Mouse (Mus musculus): ENCODE measurements around the gene Dpp9.

Dpp9 gene

GRCm38 (mm10) chr17:56229943-56230342 is 11.2 kb upstream of the Dpp9 start:
- no peak for DNase-seq (ENCODE audit: low spot score in 2 of 2)

- DNase-seq (ENCODE audit: low spot score in 2 of 2) = no peak
Measured at GRCm38 (mm10) chr17:56226566-56226965, 7.9 kb upstream of the Dpp9 start.

DNA sequence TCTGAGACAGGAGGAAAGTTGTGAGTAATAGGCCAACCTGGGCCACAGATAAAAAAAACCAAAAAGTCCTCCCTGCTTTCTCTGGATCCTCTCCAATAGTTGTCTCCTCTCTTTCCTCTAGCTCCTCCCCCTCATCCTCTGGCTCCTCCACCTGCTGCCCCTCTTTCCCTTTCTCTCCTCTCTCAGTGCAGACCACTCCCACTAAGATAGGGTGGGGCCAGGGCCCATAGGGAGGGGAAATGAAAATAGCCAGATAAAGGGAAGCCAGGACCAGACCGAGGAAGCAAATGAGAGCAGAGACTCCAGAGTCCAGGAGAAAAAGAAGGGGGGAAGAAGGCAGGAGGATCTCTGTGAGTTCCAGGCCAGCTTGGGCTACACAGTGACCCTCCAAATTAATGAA is 6.2 kb upstream of the Dpp9 start:
- no peak for DNase-seq (ENCODE audit: low spot score in 2 of 2)

DNA sequence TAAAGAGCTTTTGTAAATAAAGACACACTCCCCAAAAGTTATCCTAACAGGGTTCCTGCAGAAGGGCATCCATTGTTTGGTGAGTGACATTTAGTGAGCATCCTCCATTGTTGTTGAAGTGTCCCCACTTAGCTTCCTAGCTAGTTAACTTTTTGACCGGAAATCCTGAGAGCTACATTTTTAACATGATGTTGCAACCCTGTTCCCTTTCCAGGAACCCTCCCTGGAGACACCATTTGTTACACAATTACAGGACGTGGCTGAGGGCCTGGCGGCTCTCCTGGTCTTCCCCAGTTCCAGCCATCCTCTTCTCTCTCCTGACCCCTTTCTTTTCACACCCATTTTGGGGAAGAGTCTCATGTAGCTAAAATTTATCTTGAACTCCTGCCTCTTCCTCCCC is 1.1 kb upstream of the Dpp9 start:
- DNase-seq (ENCODE audit: low spot score in 2 of 2) = no peak

DNA sequence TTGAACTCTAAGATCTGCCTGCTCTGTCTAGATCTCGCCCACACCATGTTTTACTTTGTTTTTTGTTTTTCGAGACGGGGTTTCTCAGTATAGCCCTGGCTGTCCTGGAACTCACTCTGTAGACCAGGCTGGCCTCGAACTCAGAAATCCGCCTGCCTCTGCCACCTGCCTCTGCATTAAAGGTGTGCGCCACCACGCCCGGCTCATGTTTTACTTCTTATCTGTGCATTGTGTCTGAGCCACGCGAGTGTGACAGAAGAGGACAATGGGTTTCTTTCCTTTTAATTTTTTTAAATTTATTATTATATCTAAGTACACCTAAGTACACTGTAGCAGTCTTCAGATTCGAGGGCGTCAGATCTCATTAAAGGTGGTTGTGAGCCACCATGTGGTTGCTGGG is 546 bp upstream of the Dpp9 start:
- DNase-seq (ENCODE audit: low spot score in 2 of 2) = no peak

DNA sequence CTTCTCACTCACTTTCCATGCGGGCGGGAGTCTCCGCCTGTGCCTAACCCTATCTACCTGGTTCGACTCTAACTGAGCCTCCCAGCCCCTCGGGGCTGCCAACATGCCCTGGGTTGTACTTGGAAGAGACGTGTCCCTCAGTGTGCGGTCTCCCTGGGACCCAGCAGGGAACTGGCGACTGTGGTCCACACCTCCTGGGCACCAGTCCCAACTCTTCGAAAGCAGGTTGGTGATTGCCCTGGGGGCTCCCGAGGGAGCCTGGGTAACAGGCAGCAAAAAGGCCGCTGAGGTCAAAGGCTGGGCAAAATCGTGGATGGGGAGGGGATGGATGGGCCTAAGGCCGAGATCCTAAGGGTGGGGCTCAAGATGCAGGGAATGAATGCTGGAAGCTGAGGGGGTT is 1.0 kb downstream of the Dpp9 start:
- DNase-seq (ENCODE audit: low spot score in 2 of 2) = no peak

DNA sequence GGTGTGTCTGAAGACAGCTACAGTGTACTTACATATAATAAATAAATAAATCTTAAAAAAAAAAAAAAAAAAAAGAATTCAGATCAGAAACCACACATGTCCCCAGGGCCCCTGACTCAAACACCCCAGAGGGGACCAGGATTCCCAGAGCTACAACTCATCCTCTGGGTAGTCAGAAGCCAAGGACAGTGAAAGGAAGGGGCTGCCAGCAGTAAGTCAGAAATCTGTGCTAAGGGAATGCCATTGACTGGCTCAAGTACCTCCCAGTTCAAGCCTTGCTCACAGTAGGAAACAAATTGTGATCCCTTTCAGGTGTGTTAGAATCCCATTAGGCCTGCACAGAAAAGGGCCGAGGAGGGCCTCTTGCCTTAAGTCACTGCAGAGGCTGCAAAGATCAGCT is 4.5 kb downstream of the Dpp9 start:
- no peak for DNase-seq (ENCODE audit: low spot score in 2 of 2)

GRCm38 (mm10) chr17:56212676-56213075 is 6.0 kb downstream of the Dpp9 start:
- DNase-seq (ENCODE audit: low spot score in 2 of 2) = no peak

DNA sequence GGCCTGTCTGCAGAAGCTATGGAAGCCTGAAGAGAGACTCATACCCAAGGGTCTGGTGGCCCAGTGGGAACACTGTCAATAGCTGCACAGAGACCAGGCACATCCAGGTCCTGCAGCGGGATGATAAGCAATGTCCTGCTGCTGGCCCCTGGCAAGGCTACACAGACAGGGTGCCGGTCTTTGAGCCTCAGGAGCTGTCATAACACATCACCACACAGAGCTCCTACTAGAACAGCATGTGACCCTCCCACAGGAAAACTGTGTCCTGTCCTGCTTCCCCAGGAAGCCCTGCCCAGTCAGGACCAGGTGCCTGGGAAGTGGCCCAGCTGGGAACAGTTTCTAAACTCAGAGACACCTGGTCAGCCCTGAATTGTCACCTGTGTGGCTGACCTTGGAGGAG is 7.6 kb downstream of the Dpp9 start:
- DNase-seq (ENCODE audit: low spot score in 2 of 2) = no peak

DNA sequence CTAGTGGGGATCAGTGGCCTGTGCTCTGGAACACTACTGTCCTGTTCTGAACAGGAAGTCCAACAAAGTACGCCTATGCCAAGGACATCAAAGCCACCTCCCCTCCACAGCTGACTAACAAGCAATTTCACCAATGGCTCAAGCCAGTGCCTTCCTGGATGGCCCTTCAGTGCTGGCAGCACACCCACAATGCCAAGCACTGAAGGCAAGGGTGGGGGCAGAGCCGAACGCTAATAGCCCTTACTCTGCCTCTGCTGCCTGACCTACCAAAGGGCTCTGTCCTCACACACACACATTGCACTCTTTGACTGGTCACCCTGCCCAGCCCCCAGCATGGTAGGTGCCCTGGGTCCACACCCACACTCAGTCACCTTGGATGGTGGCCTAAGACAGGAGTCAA is 9.9 kb downstream of the Dpp9 start:
- no peak for DNase-seq (ENCODE audit: low spot score in 2 of 2)

GRCm38 (mm10) chr17:56207963-56208530 is 10.7 kb downstream of the Dpp9 start:
- no peak for DNase-seq (ENCODE audit: low spot score in 2 of 2)

- no peak for DNase-seq (ENCODE audit: low spot score in 2 of 2)
Measured at GRCm38 (mm10) chr17:56206986-56207674, 11.6 kb downstream of the Dpp9 start.

DNA sequence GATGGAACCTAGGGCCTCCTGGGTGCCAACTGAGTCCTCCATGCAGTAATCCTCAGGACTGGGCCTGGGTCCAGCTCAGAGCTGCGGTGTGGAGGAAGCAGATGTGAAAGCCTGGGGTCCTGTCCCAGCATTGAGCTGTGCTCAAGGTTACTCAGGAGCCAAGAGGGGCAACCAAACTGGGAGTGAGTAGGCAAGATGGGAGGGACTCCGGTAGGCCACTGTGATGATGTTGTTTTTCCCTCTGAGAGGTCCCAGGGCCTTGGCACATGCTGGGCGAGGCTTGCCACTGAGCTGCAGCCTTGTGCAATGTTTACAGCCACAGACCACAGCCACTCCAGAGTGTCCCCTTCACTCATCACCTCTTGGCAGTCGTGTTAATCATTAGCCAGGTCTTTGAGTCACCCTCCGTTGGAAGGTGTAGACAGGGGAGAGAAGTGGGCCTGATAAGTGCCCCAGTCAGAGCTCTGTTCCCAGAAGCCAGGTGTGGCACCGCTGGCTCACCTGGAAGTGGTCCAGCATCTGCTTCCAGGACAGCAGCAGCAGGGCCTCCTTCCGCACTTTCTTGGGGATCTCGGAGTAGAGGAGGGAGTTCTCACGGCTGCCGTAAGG is 12.3 kb downstream of the Dpp9 start:
- DNase-seq (ENCODE audit: low spot score in 2 of 2) = no peak

- no peak for DNase-seq (ENCODE audit: low spot score in 2 of 2)
Measured at GRCm38 (mm10) chr17:56203729-56204128, 15.0 kb downstream of the Dpp9 start.

DNA sequence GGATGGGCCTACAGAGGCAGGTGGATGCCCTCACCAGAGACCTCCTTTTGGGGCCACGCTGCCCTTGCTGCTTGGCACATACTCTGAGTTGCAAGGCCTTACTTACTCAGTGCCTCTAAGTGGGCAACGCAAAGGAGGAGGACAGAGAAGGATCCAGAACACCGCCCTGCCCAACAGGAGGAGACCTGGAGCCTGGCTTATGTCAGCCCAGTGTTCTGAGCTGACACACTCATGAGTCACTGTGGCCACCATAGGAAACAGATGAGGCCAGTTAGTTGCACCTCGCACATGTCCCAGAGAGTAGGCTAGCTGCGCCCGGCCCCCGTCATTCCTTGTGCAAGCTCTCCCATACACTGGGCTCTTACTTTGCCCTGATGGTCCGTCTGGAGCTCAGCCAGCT is 16.2 kb downstream of the Dpp9 start:
- no peak for DNase-seq (ENCODE audit: low spot score in 2 of 2)

GRCm38 (mm10) chr17:56201642-56202041 is 17.1 kb downstream of the Dpp9 start:
- DNase-seq (ENCODE audit: low spot score in 2 of 2) = no peak

- no peak for DNase-seq (ENCODE audit: low spot score in 2 of 2)
Measured at GRCm38 (mm10) chr17:56200586-56200985, 18.1 kb downstream of the Dpp9 start.

DNA sequence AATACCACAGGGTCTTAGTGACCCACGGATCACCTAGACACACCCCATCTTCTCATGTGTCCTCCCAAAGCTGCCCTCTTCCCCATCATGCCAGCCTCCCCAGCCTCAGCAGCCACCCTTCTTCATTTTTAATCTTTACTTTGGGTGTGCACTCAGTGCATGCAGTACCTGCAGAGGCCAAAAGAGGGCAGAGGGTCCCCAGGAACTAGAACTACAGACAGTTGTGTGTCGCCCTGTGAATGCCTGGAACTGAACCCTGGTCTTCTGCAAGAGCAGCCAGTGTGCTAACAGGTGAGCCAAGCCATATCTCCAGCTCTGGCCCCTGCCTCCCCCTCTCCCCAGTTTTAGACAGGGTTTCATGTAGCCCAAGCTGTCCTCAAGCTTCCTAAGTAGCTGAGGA is 21.8 kb downstream of the Dpp9 start:
- DNase-seq (ENCODE audit: low spot score in 2 of 2) = no peak

- DNase-seq (ENCODE audit: low spot score in 2 of 2) = no peak
Measured at GRCm38 (mm10) chr17:56194765-56195164, 23.9 kb downstream of the Dpp9 start.

- no peak for DNase-seq (ENCODE audit: low spot score in 2 of 2)
Measured at GRCm38 (mm10) chr17:56194357-56194756, 24.3 kb downstream of the Dpp9 start.

DNA sequence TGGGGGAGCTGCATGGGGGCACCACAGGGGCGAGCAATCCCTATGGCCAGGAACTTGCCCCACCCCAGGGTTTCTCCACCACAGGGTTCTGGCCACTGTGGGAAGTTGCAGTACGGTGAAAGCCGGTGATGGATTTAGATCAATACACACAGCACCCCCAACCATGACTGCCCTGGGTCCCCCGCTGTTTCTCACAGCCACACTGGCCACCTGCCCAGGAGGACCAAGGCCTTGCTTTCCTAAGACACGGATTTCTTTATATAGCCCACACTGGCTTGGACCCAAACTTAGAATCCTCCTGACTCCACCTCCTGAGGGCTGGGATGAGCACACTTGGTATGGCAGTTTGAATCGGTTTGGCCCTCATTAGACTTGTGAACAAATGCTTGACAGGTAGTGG is 27.4 kb downstream of the Dpp9 start:
- DNase-seq (ENCODE audit: low spot score in 2 of 2) = no peak

- peak in 1 of 2 experiments; percentile 62 for DNase-seq (ENCODE audit: low spot score in 2 of 2)
Measured at GRCm38 (mm10) chr17:56185281-56186141, 33.2 kb downstream of the Dpp9 start.
